Mouse (Mus musculus): Measurements from ENCODE around the gene Akr1d1. TPM values are rescaled to one million over a fixed set of nuclear protein-coding genes. Genes with fewer than 3 reads are reported as not detected.

Gene Akr1d1
- total RNA-seq (2023) = not detected

GRCm38 (mm10) chr6:37529940-37530339 is at the start of gene Akr1d1:
Gene Akr1d1, plus strand, starts transcription at chr6:37530173.

Other genes starting within 250 kb of the Akr1d1 start
- under 1 TPM; 0.20 to 0.26 TPM for gene Dgki, start 230.0 kb upstream of the Akr1d1 start, total RNA-seq (2023)
- 1 to 10 TPM; 7.4 to 8.3 TPM for gene Creb3l2, start 88.0 kb upstream of the Akr1d1 start, total RNA-seq (2023)

Data from neutrophil, adult 83 days (primary cell).